Mouse (Mus musculus) leukemia stem cell, adult 10-12 weeks (primary cell): Measurements from ENCODE around the gene Olfr592. TPM values are rescaled to one million over a fixed set of nuclear protein-coding genes. Genes with fewer than 3 reads are reported as not detected.

ENCODE experiments used
- polyA plus RNA-seq: library from polyadenylated mRNA; stranded (reverse); fragments of >175 nt; gene quantifications from 2 replicates; pipeline ENCODE4 v1.2.3, GENCODE M21; 2012; ENCODE audit warnings: low replicate concordance

The Olfr592 gene
- not detected in 2 replicates for polyA plus RNA-seq

GRCm38 (mm10) chr7:103184503-103184902, at the start of gene Olfr592:
Gene Olfr592, plus strand, starts transcription at chr7:103184803.

GRCm38 (mm10) chr7:103140579-103140978, 44.0 kb upstream of the Olfr592 start, which contains the start of gene Olfr588-ps1:
Gene Olfr588-ps1, plus strand, starts transcription at chr7:103140879.

GRCm38 (mm10) chr7:103156256-103156655, 28.3 kb upstream of the Olfr592 start, which contains the start of gene Olfr589:
Gene Olfr589, minus strand, starts transcription at chr7:103156356.

GRCm38 (mm10) chr7:103178240-103178639, 6.4 kb upstream of the Olfr592 start, which contains the start of gene Olfr591:
Gene Olfr591, minus strand, starts transcription at chr7:103178340.

GRCm38 (mm10) chr7:103211562-103211961, 27.0 kb downstream of the Olfr592 start, which contains the start of gene Olfr593:
Gene Olfr593, plus strand, starts transcription at chr7:103211862.

GRCm38 (mm10) chr7:103216696-103217095, 32.1 kb downstream of the Olfr592 start, which contains the start of gene Olfr594:
Gene Olfr594, plus strand, starts transcription at chr7:103216996.

Other genes starting within 250 kb of the Olfr592 start
- 0.21 TPM in 1 of 2 replicates, not detected in the other for gene Olfr573-ps1, start 242.2 kb upstream of the Olfr592 start, polyA plus RNA-seq
- not detected in 2 replicates for gene Olfr574, start 236.3 kb upstream of the Olfr592 start, polyA plus RNA-seq
- not detected in 2 replicates for gene Olfr575, start 226.0 kb upstream of the Olfr592 start, polyA plus RNA-seq
- gene Olfr576, start 222.1 kb upstream of the Olfr592 start, polyA plus RNA-seq: not detected in 2 replicates
- not detected in 2 replicates for gene Olfr577, start 208.9 kb upstream of the Olfr592 start, polyA plus RNA-seq
- gene Olfr578, start 195.5 kb upstream of the Olfr592 start, polyA plus RNA-seq: not detected in 2 replicates
- not detected in 2 replicates for gene Olfr582, start 146.8 kb upstream of the Olfr592 start, polyA plus RNA-seq
- not detected in 2 replicates for gene Olfr583, start 133.5 kb upstream of the Olfr592 start, polyA plus RNA-seq
- not detected in 2 replicates for gene Olfr584, start 102.9 kb upstream of the Olfr592 start, polyA plus RNA-seq
- gene Olfr585, start 87.1 kb upstream of the Olfr592 start, polyA plus RNA-seq: not detected in 2 replicates
- gene Olfr586, start 59.2 kb upstream of the Olfr592 start, polyA plus RNA-seq: not detected in 2 replicates
- not detected in 2 replicates for gene Olfr588-ps1, start 43.9 kb upstream of the Olfr592 start, polyA plus RNA-seq
- not detected in 2 replicates for gene Olfr589, start 28.4 kb upstream of the Olfr592 start, polyA plus RNA-seq
- not detected in 2 replicates for gene Olfr591, start 6.5 kb upstream of the Olfr592 start, polyA plus RNA-seq
- not detected in 2 replicates for gene Olfr593, start 27.1 kb downstream of the Olfr592 start, polyA plus RNA-seq
- not detected in 2 replicates for gene Olfr594, start 32.2 kb downstream of the Olfr592 start, polyA plus RNA-seq
- not detected in 2 replicates for gene Usp17ld, start 67.7 kb downstream of the Olfr592 start, polyA plus RNA-seq
- gene Olfr596, start 120.8 kb downstream of the Olfr592 start, polyA plus RNA-seq: not detected in 2 replicates
- not detected in 2 replicates for gene Olfr597, start 131.5 kb downstream of the Olfr592 start, polyA plus RNA-seq
- gene Olfr598, start 138.8 kb downstream of the Olfr592 start, polyA plus RNA-seq: not detected in 2 replicates
- not detected in 2 replicates for gene Olfr599, start 151.1 kb downstream of the Olfr592 start, polyA plus RNA-seq
- gene Olfr600, start 164.9 kb downstream of the Olfr592 start, polyA plus RNA-seq: 0.05 TPM in 1 of 2 replicates, not detected in the other
- gene Olfr601, start 177.9 kb downstream of the Olfr592 start, polyA plus RNA-seq: not detected in 2 replicates
- not detected in 2 replicates for gene Olfr603, start 201.4 kb downstream of the Olfr592 start, polyA plus RNA-seq
- gene Usp17lc, start 230.3 kb downstream of the Olfr592 start, polyA plus RNA-seq: not detected in 2 replicates